Mouse (Mus musculus) granulocyte monocyte progenitor cell, adult 5-6 weeks (primary cell): ENCODE results near the gene Leng1. TPM values are rescaled to one million over a fixed set of nuclear protein-coding genes. Genes with fewer than 3 reads are reported as not detected.
"Not testable (repeated sequence)": the region's sequence is repeated elsewhere in the genome, so short reads cannot be mapped to it uniquely, and the experiment has no call there.

Experiments used
- ATAC-seq: replicated peaks from 2 replicates; pipeline ENCODE4 v1.8.0; 2016; ENCODE audit warnings: mild to moderate bottlenecking, moderate TSS enrichment, inconsistent platforms; ENCODE audit not compliant: poor library complexity, severe bottlenecking
- total RNA-seq, 2 experiments: library from RNA; stranded (forward) in 1 of 2; stranded (reverse) in 1 of 2; fragments of 200-712, 200-1000 nt in 1 of 2; fragments of >200 nt in 1 of 2; fragmentation: Nextera tagmentation in 1 of 2; gene quantifications; 2 replicates each; pipeline ENCODE4 v1.2.3; 2014 to 2017

Gene Leng1
- total RNA-seq (2014; fragmentation: Nextera tagmentation) (5.2 and 6.6 TPM in 2 replicates), total RNA-seq (2017) (4.7 and 7.2 TPM in 2 replicates)

GRCm38 (mm10) chr7:3665215-3666114, at the start of gene Leng1:
Gene Leng1 (minus strand): TSS chr7:3665840.
- peak; percentile 96 for ATAC-seq

- ATAC-seq = peak; percentile 33; the same call in 1 of the 2 replicates
Measured at GRCm38 (mm10) chr7:3715249-3715648, 49.6 kb upstream of the Leng1 start.

- ATAC-seq = peak; percentile 68
Measured at GRCm38 (mm10) chr7:3712264-3712942, 46.8 kb upstream of the Leng1 start.

- ATAC-seq = no peak
Measured at GRCm38 (mm10) chr7:3709000-3709399, 43.4 kb upstream of the Leng1 start.

GRCm38 (mm10) chr7:3708447-3708980, 42.9 kb upstream of the Leng1 start:
- not testable (repeated sequence) for ATAC-seq

- no peak for ATAC-seq
Measured at GRCm38 (mm10) chr7:3707568-3708413, 42.2 kb upstream of the Leng1 start.

- ATAC-seq = peak; percentile 51
Measured at GRCm38 (mm10) chr7:3707027-3707426, 41.4 kb upstream of the Leng1 start.

- 0 out of 2 replicates have a peak, but pooled peaks have one; percentile 0 for ATAC-seq
Measured at GRCm38 (mm10) chr7:3706343-3706934, 40.8 kb upstream of the Leng1 start.

GRCm38 (mm10) chr7:3705911-3706310, 40.3 kb upstream of the Leng1 start:
- ATAC-seq = no peak

GRCm38 (mm10) chr7:3705461-3705860, 39.8 kb upstream of the Leng1 start:
- ATAC-seq = not testable (repeated sequence)

GRCm38 (mm10) chr7:3704475-3704874, 38.8 kb upstream of the Leng1 start:
- peak; percentile 7 for ATAC-seq

- peak; percentile 79 for ATAC-seq
Measured at GRCm38 (mm10) chr7:3703879-3704441, 38.3 kb upstream of the Leng1 start, which contains the start of gene Rps9. Gene Rps9 (plus strand): TSS chr7:3703993.

- ATAC-seq = no peak
Measured at GRCm38 (mm10) chr7:3703148-3703878, 37.7 kb upstream of the Leng1 start.

GRCm38 (mm10) chr7:3698471-3698870, 32.8 kb upstream of the Leng1 start:
- ATAC-seq = no peak

- ATAC-seq = not testable (repeated sequence)
Measured at GRCm38 (mm10) chr7:3694949-3695305, 29.3 kb upstream of the Leng1 start.

GRCm38 (mm10) chr7:3694076-3694948, 28.7 kb upstream of the Leng1 start:
- peak; percentile 38 for ATAC-seq

GRCm38 (mm10) chr7:3693809-3694075, 28.1 kb upstream of the Leng1 start:
- no peak for ATAC-seq
